Mouse (Mus musculus) brain, embryonic 14.5 days (tissue): ENCODE measurements at regions not wholly inside any gene's neighbourhood (a gene's known extent, or its start where the extent isn't known, plus 50 kb on each side); places are given as distances from the start of the nearest gene placed in this dataset.
A peak's percentile ranks its signal among the peaks of the same experiment; 100 is the strongest.

ENCODE experiments used
- DNase-seq: peaks from one replicate; pipeline ENCODE4 v3.0.0-alpha.2; 2011; ENCODE audit warnings: low read depth
- CTCF ChIP-seq: fragments of 200-500 bp; IDR thresholded peaks from 2 replicates; pipeline ENCODE4 v1.5.1; 2012; ENCODE audit warnings: inconsistent platforms, mild to moderate bottlenecking, moderate library complexity, borderline replicate concordance; ENCODE audit not compliant: insufficient read depth, insufficient read length; ENCODE audit errors: extremely low read depth
- POLR2A ChIP-seq: fragments of 200-500 bp; IDR thresholded peaks from 2 replicates; pipeline ENCODE4 v1.6.1; 2012; ENCODE audit warnings: mild to moderate bottlenecking, inconsistent platforms, borderline replicate concordance; ENCODE audit not compliant: poor library complexity, insufficient read depth, insufficient read length, severe bottlenecking; ENCODE audit errors: extremely low read depth

DNA sequence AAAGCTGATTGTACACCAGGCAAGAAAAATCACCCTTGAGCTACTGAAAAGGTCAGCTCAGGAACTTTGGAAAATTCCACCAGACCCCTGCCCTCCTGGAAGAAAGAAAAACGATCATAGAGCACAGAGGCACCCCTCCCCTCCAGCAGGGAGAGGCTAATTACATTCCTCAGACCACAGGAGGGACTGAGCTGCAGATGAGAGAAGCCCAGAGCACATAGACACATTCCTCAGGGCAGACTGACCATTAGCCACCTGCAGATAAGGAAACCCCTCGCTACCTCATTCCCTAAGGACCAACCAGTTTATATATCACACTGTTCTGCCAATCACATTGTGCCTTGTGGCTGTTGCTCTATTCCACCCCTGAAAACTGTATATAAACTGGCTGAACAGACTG, 230.3 kb downstream of the Parp8 start:
- TF ChIP-seq POLR2A, result no peak
- no peak for TF ChIP-seq CTCF
- no peak for DNase-seq

GRCm38 (mm10) chr13:116781616-116782015, 243.7 kb downstream of the Parp8 start:
- TF ChIP-seq CTCF (no peak), POLR2A (no peak)
- no peak for DNase-seq

- DNase-seq, result no peak
- no peak for TF ChIP-seq POLR2A
- no peak for TF ChIP-seq CTCF
Measured at GRCm38 (mm10) chr13:116765491-116765890, 259.8 kb downstream of the Parp8 start.

DNA sequence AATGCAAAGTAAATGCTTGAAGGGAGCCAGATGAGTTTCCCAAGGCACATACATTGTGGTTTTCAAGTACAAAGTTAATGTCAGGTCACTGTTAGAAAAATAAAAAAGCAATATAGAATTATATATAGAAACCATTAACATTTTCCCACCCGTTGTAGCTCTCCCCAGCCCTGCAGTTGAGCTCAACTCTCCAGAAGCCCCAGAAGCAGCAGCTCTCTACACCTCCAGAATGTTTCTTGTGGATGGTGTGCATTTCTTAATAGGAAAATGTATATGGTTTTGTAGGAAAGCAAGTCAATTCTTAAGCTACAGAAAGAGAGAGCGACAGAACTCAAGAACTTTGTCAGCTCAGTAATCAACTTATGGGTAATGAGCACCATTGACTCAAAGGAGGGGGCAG, 265.4 kb downstream of the Parp8 start:
- no peak for TF ChIP-seq POLR2A
- no peak for TF ChIP-seq CTCF
- DNase-seq, result no peak

DNA sequence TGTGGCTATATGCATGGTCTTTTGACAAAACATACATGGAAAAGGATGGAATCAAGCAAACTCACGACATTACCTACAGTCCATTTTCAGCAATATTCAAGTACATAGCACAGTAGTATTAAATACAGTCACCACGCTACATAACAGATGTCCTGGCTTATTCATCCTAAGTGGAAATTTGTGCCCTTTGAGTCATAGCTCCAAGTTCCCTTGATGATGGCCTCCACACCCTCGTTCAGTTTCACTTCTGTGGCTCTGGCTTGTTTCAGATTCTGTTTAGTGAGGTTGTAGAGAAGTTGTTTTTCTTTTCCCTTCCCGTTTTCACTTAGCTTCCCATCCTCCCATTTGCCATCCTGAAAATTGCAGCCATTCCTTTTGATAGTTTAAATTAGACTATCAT, 284.5 kb downstream of the Parp8 start:
- no peak for DNase-seq
- TF ChIP-seq CTCF (no peak), POLR2A (no peak)

GRCm38 (mm10) chr13:116723361-116724153, 301.8 kb downstream of the Parp8 start:
- TF ChIP-seq CTCF, result no peak
- TF ChIP-seq POLR2A, result no peak
- DNase-seq, result peak; percentile 75

DNA sequence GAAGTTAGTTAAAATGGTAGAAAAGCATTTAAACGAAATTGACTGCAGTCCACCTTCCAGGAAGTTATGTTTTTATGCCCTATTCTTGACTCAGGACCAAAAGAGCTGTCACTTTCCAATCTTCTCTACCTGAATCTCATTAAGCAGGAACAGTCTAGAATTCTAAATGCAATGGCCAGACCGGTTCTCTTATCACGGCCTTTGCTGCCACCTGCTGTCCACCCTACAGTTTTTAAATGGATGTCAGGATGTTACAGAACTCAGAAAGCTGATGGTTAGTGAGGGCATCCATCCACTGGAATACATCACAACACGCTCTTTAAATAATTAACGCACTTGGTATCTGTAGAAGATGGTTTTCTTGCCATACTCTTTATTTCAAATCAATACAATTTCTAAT, 310.5 kb downstream of the Parp8 start:
- peak; percentile 79 for TF ChIP-seq CTCF
- no peak for TF ChIP-seq POLR2A
- DNase-seq, result peak; percentile 87

DNA sequence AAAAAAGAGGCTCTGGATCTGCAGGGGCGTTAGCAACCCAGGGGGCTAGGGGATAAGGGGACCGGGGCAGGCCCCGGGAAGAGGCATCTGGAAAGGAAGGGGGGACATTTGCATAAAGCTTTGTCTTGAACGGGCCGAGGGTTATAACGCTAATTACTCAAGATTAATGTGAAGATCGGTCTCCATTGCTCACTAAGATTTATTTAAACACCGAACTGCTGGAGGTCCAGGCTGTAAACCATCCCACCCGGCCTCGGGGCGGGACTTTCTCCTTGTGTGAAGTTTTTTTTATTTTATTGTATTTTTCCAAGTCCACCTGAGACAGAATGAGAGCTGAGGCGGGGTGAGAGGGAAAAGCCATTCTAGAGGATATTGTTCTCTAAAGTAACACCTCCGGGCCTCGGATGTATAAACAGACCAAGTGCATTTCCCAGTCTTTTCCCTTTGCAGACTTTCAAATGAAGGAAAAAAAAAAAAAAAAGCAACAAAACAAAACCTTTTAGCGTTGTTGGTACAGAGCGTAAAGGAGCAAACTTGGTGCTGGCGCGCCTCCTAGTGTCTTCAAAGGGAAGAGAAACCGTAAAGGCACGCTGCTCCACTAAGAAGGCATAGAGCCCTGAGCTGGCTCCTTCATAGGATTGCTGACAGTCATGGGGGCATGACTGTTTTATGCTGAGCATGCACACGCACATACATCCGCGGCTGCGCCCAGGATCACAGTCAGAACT, 313.3 kb downstream of the Parp8 start:
- DNase-seq, result peak; percentile 96
- TF ChIP-seq POLR2A (no peak), CTCF (peak; percentile 89; the same call in 1 of the 2 replicates)

DNA sequence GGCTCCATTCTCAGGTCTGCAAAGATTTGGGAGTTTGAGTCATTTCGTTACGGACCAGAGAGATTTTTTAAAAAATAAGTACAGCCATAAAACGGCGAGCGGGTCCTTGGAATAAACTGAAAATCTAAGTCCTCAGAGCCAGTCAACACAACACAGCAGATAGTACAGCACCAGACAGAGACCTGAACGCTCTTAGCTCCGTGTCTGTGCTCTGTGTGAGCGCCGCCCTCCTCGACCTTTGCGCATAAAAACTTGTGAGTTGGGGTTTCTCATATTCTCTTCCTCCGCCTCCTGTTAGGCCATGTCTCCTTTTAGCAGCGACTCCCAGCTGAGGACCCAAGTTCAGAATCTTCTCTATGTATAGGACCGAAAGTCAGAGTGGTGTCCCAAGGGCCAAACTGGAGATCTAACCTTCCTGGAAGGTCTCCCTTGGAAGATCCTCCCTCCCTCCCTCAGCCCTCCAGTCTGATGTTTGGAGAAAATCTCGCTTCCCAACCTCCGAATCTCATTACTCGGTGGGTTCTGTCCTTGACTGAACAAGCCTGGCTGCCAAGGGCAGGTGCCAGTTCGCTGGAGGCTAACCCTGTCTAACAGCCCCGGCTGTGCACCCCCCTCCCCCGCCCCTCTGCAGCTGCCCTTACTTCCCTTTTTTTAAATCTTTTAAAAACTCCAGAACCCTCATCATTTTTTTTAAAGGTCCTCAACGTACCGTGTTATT, 314.0 kb downstream of the Parp8 start:
- DNase-seq, result peak; percentile 71
- TF ChIP-seq CTCF (no peak), POLR2A (no peak)

- TF ChIP-seq POLR2A (no peak), CTCF (no peak)
- peak; percentile 26 for DNase-seq
Measured at GRCm38 (mm10) chr13:116709671-116710070, 315.7 kb downstream of the Parp8 start.

DNA sequence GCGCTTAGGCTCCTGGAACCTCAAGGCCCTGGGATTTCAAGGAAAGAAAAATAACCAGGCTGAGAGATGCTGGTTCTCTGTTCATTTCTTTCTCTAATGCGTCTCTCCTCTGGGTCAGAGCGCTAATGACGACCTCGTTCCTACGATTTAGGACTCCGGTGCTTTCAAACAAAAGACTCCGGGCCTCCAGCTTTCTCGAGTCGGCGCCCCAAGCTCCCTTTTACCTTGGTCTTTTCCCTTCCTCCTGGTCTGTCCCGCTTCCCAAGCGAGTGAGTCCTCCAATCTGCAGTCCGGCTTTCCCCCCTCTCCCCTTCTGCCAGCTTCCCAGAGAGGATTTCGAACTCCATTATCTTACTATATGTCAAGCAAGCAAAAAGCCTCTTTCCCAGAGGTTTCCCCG, 316.5 kb downstream of the Parp8 start:
- peak; percentile 62 for DNase-seq
- TF ChIP-seq CTCF (no peak), POLR2A (no peak)

- no peak for TF ChIP-seq CTCF
- TF ChIP-seq POLR2A, result no peak
- no peak for DNase-seq
Measured at GRCm38 (mm10) chr13:116708456-116708780, 316.9 kb downstream of the Parp8 start.
